Mouse (Mus musculus) intestine, embryonic 14.5 days (tissue): ENCODE measurements around the gene Vtn. TPM values are rescaled to one million over a fixed set of nuclear protein-coding genes. Genes with fewer than 3 reads are reported as not detected.
A peak's percentile ranks its signal among the peaks of the same experiment; 100 is the strongest.

Source experiments
- ATAC-seq: fragments of 200-750 bp; cut with Nextera tagmentation; replicated peaks from 2 replicates; pipeline ENCODE4 v1.8.0; 2017; ENCODE audit warnings: low read depth, moderate number of reproducible peaks, moderate TSS enrichment, moderate library complexity; ENCODE audit not compliant: low FRiP score, low TSS enrichment
- DNase-seq: peaks from one replicate; pipeline ENCODE4 v3.0.0-alpha.2; 2018; ENCODE audit warnings: low spot score
- H3K27ac ChIP-seq: fragments of 300-500 bp; sonication (generic); 2 replicates; pipeline ENCODE4 v1.5.1; 2014; ENCODE audit warnings: low read depth, mild to moderate bottlenecking, control low read depth
- H3K27me3 ChIP-seq: fragments of 300-500 bp; sonication (generic); replicated peaks from 2 replicates; pipeline ENCODE4 v1.6.1; 2014; ENCODE audit warnings: low read length, control low read depth; ENCODE audit not compliant: control insufficient read depth, insufficient read depth
- H3K36me3 ChIP-seq: fragments of 300-500 bp; sonication (generic); 2 replicates; pipeline ENCODE4 v1.6.1; 2014; ENCODE audit warnings: low read length, control low read depth; ENCODE audit not compliant: control insufficient read depth, insufficient read depth
- H3K4me1 ChIP-seq: fragments of 300-500 bp; sonication (generic); replicated peaks from 2 replicates; pipeline ENCODE4 v1.6.1; 2014; ENCODE audit warnings: low read length, control low read depth, mixed read lengths; ENCODE audit not compliant: control insufficient read depth, insufficient read depth
- H3K4me2 ChIP-seq: fragments of 300-500 bp; sonication (generic); 2 replicates; pipeline ENCODE4 v1.6.1; 2014; ENCODE audit warnings: low read length
- H3K4me3 ChIP-seq: fragments of 300-500 bp; sonication (generic); 2 replicates; pipeline ENCODE4 v1.5.1; 2014; ENCODE audit warnings: low read depth, low read length, control low read depth, mixed read lengths
- H3K9ac ChIP-seq: fragments of 300-500 bp; sonication (generic); 2 replicates; pipeline ENCODE4 v1.6.1; 2014; ENCODE audit warnings: mild to moderate bottlenecking, low read length
- H3K9me3 ChIP-seq: fragments of 300-500 bp; sonication (generic); 2 replicates; pipeline ENCODE4 v1.6.1; 2016; ENCODE audit warnings: low read length, control low read depth; ENCODE audit not compliant: control insufficient read depth
- WGBS: fragments of 180-500 bp; shearing (Covaris S2); extraction: QIAGEN DNeasy Blood & Tissue Kit; methylation state at CpG from one replicate; pipeline ENCODE4 v1.1.7; 2014; 5-methylcytosine and 5-hydroxymethylcytosine counted together
- polyA plus RNA-seq: library from polyadenylated mRNA; unstranded; fragments of >200 nt; fragmentation: Nextera tagmentation; extraction: Ambion mirVana; gene quantifications from 2 replicates; pipeline ENCODE4 v1.2.1, GENCODE M21; 2014

Gene Vtn
- polyA plus RNA-seq, 1 experiment from 2014 or later: 9.1 TPM

- WGBS: 90% methylated on average over 4 of the region's 4 CpGs
- Histone ChIP-seq H3K4me3 (peak overlapping the region; percentile 79), H3K4me1 (peaks cover 27% of the 10 kb centered on the region), H3K27me3 (no peaks in the 10 kb centered on the region), H3K27ac (no peak overlapping the region), H3K36me3 (peaks cover 22% of the 10 kb centered on the region), H3K4me2 (peak overlapping the region; percentile 72), H3K9me3 (no peaks in the 10 kb centered on the region), H3K9ac (no peak overlapping the region)
- DNase-seq (no peak), ATAC-seq (no peak)
Observed at GRCm38 (mm10) chr11:78534516-78534915, 35.6 kb downstream of the Vtn start.

GRCm38 (mm10) chr11:78535376-78536079 lies 36.6 kb downstream of the Vtn start:
- Histone ChIP-seq H3K9me3 (no peaks in the 10 kb centered on the region), H3K4me2 (peak overlapping the region; percentile 72), H3K4me1 (peaks cover 27% of the 10 kb centered on the region), H3K9ac (peak overlapping the region; percentile 66), H3K27me3 (no peaks in the 10 kb centered on the region), H3K4me3 (peak overlapping the region; percentile 79), H3K36me3 (peaks cover 23% of the 10 kb centered on the region), H3K27ac (peak overlapping the region; percentile 79)
- DNase-seq: peak; percentile 75
- peak; percentile 52 for ATAC-seq
- under 1% methylated on average over 23 of the region's 23 CpGs for WGBS

- Histone ChIP-seq H3K9me3 (no peaks in the 10 kb centered on the region), H3K4me1 (peaks cover 22% of the 10 kb centered on the region), H3K27me3 (no peaks in the 10 kb centered on the region), H3K4me2 (peak within 1 kb of the TSS; percentile 90), H3K27ac (peak within 1 kb of the TSS; percentile 79), H3K4me3 (peak within 1 kb of the TSS; percentile 79), H3K9ac (peak within 1 kb of the TSS; percentile 88), H3K36me3 (peaks cover 30% of the 10 kb centered on the region)
- under 1% methylated on average over 52 of the region's 52 CpGs for WGBS
- ATAC-seq (peak; percentile 95), DNase-seq (peak; percentile 95)
Observed at GRCm38 (mm10) chr11:78536080-78536689, 37.3 kb downstream of the Vtn start, which contains the start of the genes Tnfaip1 and Ift20. Gene Tnfaip1, minus strand, starts transcription at chr11:78536332. Gene Ift20, plus strand, starts transcription at chr11:78536361.

- WGBS: 2% methylated on average over 14 of the region's 14 CpGs
- H3K4me3 ChIP-seq: peak overlapping the region; percentile 79
- DNase-seq (no peak), ATAC-seq (no peak)
- peak overlapping the region; percentile 79 for H3K27ac ChIP-seq
- H3K4me1 ChIP-seq: peaks cover 22% of the 10 kb centered on the region
- peaks cover 34% of the 10 kb centered on the region for H3K36me3 ChIP-seq
- H3K9ac ChIP-seq: peak overlapping the region; percentile 88
- no peaks in the 10 kb centered on the region for H3K9me3 ChIP-seq
- H3K4me2 ChIP-seq: peak overlapping the region; percentile 90
- no peaks in the 10 kb centered on the region for H3K27me3 ChIP-seq
Observed at GRCm38 (mm10) chr11:78536690-78537084, 37.8 kb downstream of the Vtn start.

GRCm38 (mm10) chr11:78540358-78540757 lies 41.5 kb downstream of the Vtn start:
- Histone ChIP-seq H3K4me3 (no peak overlapping the region), H3K9ac (no peak overlapping the region), H3K4me1 (peaks cover 10% of the 10 kb centered on the region), H3K27me3 (no peaks in the 10 kb centered on the region), H3K36me3 (peaks cover 56% of the 10 kb centered on the region), H3K9me3 (no peaks in the 10 kb centered on the region), H3K4me2 (no peak overlapping the region), H3K27ac (no peak overlapping the region)
- WGBS: 79% methylated on average over 3 of the region's 3 CpGs
- no peak for DNase-seq
- no peak for ATAC-seq

- Histone ChIP-seq H3K27me3 (no peaks in the 10 kb centered on the region), H3K4me2 (no peak overlapping the region), H3K4me1 (peaks cover 10% of the 10 kb centered on the region), H3K9me3 (no peaks in the 10 kb centered on the region), H3K36me3 (peaks cover 43% of the 10 kb centered on the region), H3K9ac (no peak overlapping the region), H3K27ac (no peak overlapping the region), H3K4me3 (no peak overlapping the region)
- DNase-seq (no peak), ATAC-seq (no peak)
- 96% methylated on average over 7 of the region's 7 CpGs for WGBS
Observed at GRCm38 (mm10) chr11:78544449-78545111, 45.7 kb downstream of the Vtn start.

GRCm38 (mm10) chr11:78545181-78545580 lies 46.3 kb downstream of the Vtn start:
- 53% methylated on average over 8 of the region's 8 CpGs for whole genome bisulfite sequencing

GRCm38 (mm10) chr11:78547718-78548460 lies 49.0 kb downstream of the Vtn start:
- no peak for DNase-seq
- WGBS: 64% methylated on average over 2 of the region's 2 CpGs
- Histone ChIP-seq H3K9me3 (no peaks in the 10 kb centered on the region), H3K36me3 (peaks cover 12% of the 10 kb centered on the region), H3K27me3 (no peaks in the 10 kb centered on the region), H3K4me2 (no peak overlapping the region), H3K27ac (no peak overlapping the region), H3K4me1 (peaks cover 18% of the 10 kb centered on the region), H3K9ac (no peak overlapping the region), H3K4me3 (no peak overlapping the region)
- no peak for ATAC-seq

More at GRCm38 (mm10) chr11:78545181-78545580, 46.3 kb downstream of the Vtn start:
- Histone ChIP-seq H3K9me3 (no peaks in the 10 kb centered on the region), H3K27ac (no peak overlapping the region), H3K27me3 (no peaks in the 10 kb centered on the region), H3K9ac (no peak overlapping the region), H3K4me2 (no peak overlapping the region), H3K36me3 (peaks cover 37% of the 10 kb centered on the region), H3K4me3 (no peak overlapping the region), H3K4me1 (peaks cover 14% of the 10 kb centered on the region)
- DNase-seq (no peak), ATAC-seq (no peak)
